Mouse (Mus musculus): Measurements from ENCODE around the gene Lax1. TPM values are rescaled to one million over a fixed set of nuclear protein-coding genes. Genes with fewer than 3 reads are reported as not detected.

The Lax1 gene
- polyA plus RNA-seq (2011; ENCODE audit: insufficient read length, low read depth, missing spikeins) = 0.61 TPM in 1 of 2 replicates, not detected in the other

GRCm38 (mm10) chr1:133689897-133690296 is at the start of gene Lax1:
TSS of gene Lax1 (minus strand) at chr1:133690108.
- no peak within 1 kb of the TSS for H3K27ac ChIP-seq (ENCODE audit: insufficient read depth, low read length)
- H3K4me3 ChIP-seq (ENCODE audit: insufficient read depth, low read length) = no peak within 1 kb of the TSS
- peaks cover 5% of the 10 kb centered on the region for H3K4me1 ChIP-seq (ENCODE audit: control insufficient read depth, insufficient read depth, low read length)
- no peak for TF ChIP-seq POLR2A (IDR thresholded peaks at IDR 0.05; ENCODE audit: low read depth, low read length)
- TF ChIP-seq CTCF (IDR thresholded peaks at IDR 0.05; ENCODE audit: borderline replicate concordance, insufficient read depth, low read length) = no peak

- Histone ChIP-seq H3K4me3 (ENCODE audit: insufficient read depth, low read length) (no peak overlapping the region), H3K4me1 (ENCODE audit: control insufficient read depth, insufficient read depth, low read length) (no peaks in the 10 kb centered on the region), H3K27ac (ENCODE audit: insufficient read depth, low read length) (no peak overlapping the region)
- TF ChIP-seq POLR2A (IDR thresholded peaks at IDR 0.05; ENCODE audit: low read depth, low read length) = no peak
- no peak for TF ChIP-seq CTCF (IDR thresholded peaks at IDR 0.05; ENCODE audit: borderline replicate concordance, insufficient read depth, low read length)
Measured at GRCm38 (mm10) chr1:133736664-133737063, 46.8 kb upstream of the Lax1 start.

- no peak for TF ChIP-seq POLR2A (IDR thresholded peaks at IDR 0.05; ENCODE audit: low read depth, low read length)
- peak; percentile 96 for TF ChIP-seq CTCF (IDR thresholded peaks at IDR 0.05; ENCODE audit: borderline replicate concordance, insufficient read depth, low read length)
- H3K27ac ChIP-seq (ENCODE audit: insufficient read depth, low read length) = no peak overlapping the region
- H3K4me3 ChIP-seq (ENCODE audit: insufficient read depth, low read length) = no peak overlapping the region
- H3K4me1 ChIP-seq (ENCODE audit: control insufficient read depth, insufficient read depth, low read length) = no peaks in the 10 kb centered on the region
Measured at GRCm38 (mm10) chr1:133735995-133736652, 46.2 kb upstream of the Lax1 start.

- H3K4me3 ChIP-seq (ENCODE audit: insufficient read depth, low read length) = no peak overlapping the region
- H3K27ac ChIP-seq (ENCODE audit: insufficient read depth, low read length) = no peak overlapping the region
- TF ChIP-seq CTCF (IDR thresholded peaks at IDR 0.05; ENCODE audit: borderline replicate concordance, insufficient read depth, low read length) = no peak
- TF ChIP-seq POLR2A (IDR thresholded peaks at IDR 0.05; ENCODE audit: low read depth, low read length) = no peak
- H3K4me1 ChIP-seq (ENCODE audit: control insufficient read depth, insufficient read depth, low read length) = no peaks in the 10 kb centered on the region
Measured at GRCm38 (mm10) chr1:133732814-133733213, 42.9 kb upstream of the Lax1 start.

- H3K4me3 ChIP-seq (ENCODE audit: insufficient read depth, low read length) = no peak overlapping the region
- TF ChIP-seq POLR2A (IDR thresholded peaks at IDR 0.05; ENCODE audit: low read depth, low read length) = no peak
- TF ChIP-seq CTCF (IDR thresholded peaks at IDR 0.05; ENCODE audit: borderline replicate concordance, insufficient read depth, low read length) = no peak
- H3K4me1 ChIP-seq (ENCODE audit: control insufficient read depth, insufficient read depth, low read length) = no peaks in the 10 kb centered on the region
- no peak overlapping the region for H3K27ac ChIP-seq (ENCODE audit: insufficient read depth, low read length)
Measured at GRCm38 (mm10) chr1:133728339-133728738, 38.4 kb upstream of the Lax1 start.

GRCm38 (mm10) chr1:133720342-133720741 is 30.4 kb upstream of the Lax1 start:
- TF ChIP-seq CTCF (IDR thresholded peaks at IDR 0.05; ENCODE audit: borderline replicate concordance, insufficient read depth, low read length) = no peak
- no peak for TF ChIP-seq POLR2A (IDR thresholded peaks at IDR 0.05; ENCODE audit: low read depth, low read length)
- H3K4me3 ChIP-seq (ENCODE audit: insufficient read depth, low read length) = no peak overlapping the region
- H3K4me1 ChIP-seq (ENCODE audit: control insufficient read depth, insufficient read depth, low read length) = no peaks in the 10 kb centered on the region
- H3K27ac ChIP-seq (ENCODE audit: insufficient read depth, low read length) = no peak overlapping the region

GRCm38 (mm10) chr1:133718786-133719185 is 28.9 kb upstream of the Lax1 start:
- TF ChIP-seq CTCF (IDR thresholded peaks at IDR 0.05; ENCODE audit: borderline replicate concordance, insufficient read depth, low read length) (no peak), POLR2A (IDR thresholded peaks at IDR 0.05; ENCODE audit: low read depth, low read length) (no peak)
- Histone ChIP-seq H3K27ac (ENCODE audit: insufficient read depth, low read length) (no peak overlapping the region), H3K4me1 (ENCODE audit: control insufficient read depth, insufficient read depth, low read length) (no peaks in the 10 kb centered on the region), H3K4me3 (ENCODE audit: insufficient read depth, low read length) (no peak overlapping the region)

GRCm38 (mm10) chr1:133718296-133718695 is 28.4 kb upstream of the Lax1 start:
- no peak overlapping the region for H3K4me3 ChIP-seq (ENCODE audit: insufficient read depth, low read length)
- no peak for TF ChIP-seq CTCF (IDR thresholded peaks at IDR 0.05; ENCODE audit: borderline replicate concordance, insufficient read depth, low read length)
- no peaks in the 10 kb centered on the region for H3K4me1 ChIP-seq (ENCODE audit: control insufficient read depth, insufficient read depth, low read length)
- no peak overlapping the region for H3K27ac ChIP-seq (ENCODE audit: insufficient read depth, low read length)

GRCm38 (mm10) chr1:133716464-133716863 is 26.6 kb upstream of the Lax1 start:
- Histone ChIP-seq H3K27ac (ENCODE audit: insufficient read depth, low read length) (no peak overlapping the region), H3K4me3 (ENCODE audit: insufficient read depth, low read length) (no peak overlapping the region), H3K4me1 (ENCODE audit: control insufficient read depth, insufficient read depth, low read length) (0 out of 2 replicates have a peak, but pooled peaks cover 2% of the 10 kb centered on the region)
- TF ChIP-seq POLR2A (IDR thresholded peaks at IDR 0.05; ENCODE audit: low read depth, low read length) (no peak), CTCF (IDR thresholded peaks at IDR 0.05; ENCODE audit: borderline replicate concordance, insufficient read depth, low read length) (0 out of 2 replicates have a peak, but pooled peaks have one; percentile 15)

GRCm38 (mm10) chr1:133715191-133715590 is 25.3 kb upstream of the Lax1 start:
- no peak for TF ChIP-seq CTCF (IDR thresholded peaks at IDR 0.05; ENCODE audit: borderline replicate concordance, insufficient read depth, low read length)
- TF ChIP-seq POLR2A (IDR thresholded peaks at IDR 0.05; ENCODE audit: low read depth, low read length) = no peak
- Histone ChIP-seq H3K4me1 (ENCODE audit: control insufficient read depth, insufficient read depth, low read length) (0 out of 2 replicates have a peak, but pooled peaks cover 2% of the 10 kb centered on the region), H3K4me3 (ENCODE audit: insufficient read depth, low read length) (no peak overlapping the region), H3K27ac (ENCODE audit: insufficient read depth, low read length) (no peak overlapping the region)

Measured in embryonic fibroblast, embryonic 13.5 days (primary cell).